In the genomic region with DNA sequence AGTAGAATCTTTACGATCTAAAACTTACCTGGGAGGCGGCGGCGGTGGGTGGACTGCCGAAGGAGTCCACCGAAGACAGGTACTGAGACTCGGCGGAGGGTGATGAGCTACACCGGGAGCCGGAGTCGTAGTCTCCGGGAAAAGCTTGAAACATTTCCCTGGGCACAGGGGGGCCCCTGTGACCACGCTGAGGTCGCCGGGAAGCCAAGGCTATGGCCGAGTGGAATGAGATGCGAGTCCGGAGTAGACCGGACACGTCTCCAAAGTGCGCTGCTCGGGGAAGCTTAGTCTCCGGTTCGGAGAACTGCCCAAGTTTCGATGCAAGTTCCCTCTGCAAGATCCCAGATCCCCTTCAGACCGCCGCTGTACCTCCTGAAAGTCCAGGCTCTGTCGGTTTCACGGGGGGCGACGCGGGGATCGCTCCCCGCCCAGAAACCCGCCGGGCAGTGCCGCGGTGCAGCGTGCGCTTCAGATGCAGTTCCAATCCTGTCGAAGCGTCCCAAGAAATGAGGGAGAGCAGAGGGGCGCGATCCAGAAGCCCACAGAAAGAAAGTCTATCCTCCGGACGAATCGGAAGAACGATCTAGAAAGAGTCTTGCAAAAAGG, we compare ENCODE assay signal across 8 mouse cellular contexts. TPM values are rescaled to one million over a fixed set of nuclear protein-coding genes. Genes with fewer than 3 reads are reported as not detected.
DNase-seq lines count a peak whose midpoint lies in the region; ATAC-seq and TF ChIP-seq lines count a peak whose summit lies in the region.

No protein-coding gene starts in this region.

- no peaks in the 10 kb centered on the region for H3K36me3 ChIP-seq in heart, embryonic 11.5 days (ENCODE audit: control insufficient read depth, insufficient read depth, low read length)
- H3K36me3 ChIP-seq in G1E (replicated peaks): no peaks in the 10 kb centered on the region
- H3K36me3 ChIP-seq in heart, embryonic 14.5 days (ENCODE audit: control insufficient read depth, insufficient read depth, low read length): no peaks in the 10 kb centered on the region
- H3K36me3 ChIP-seq in liver, postnatal 0 days (replicated peaks; ENCODE audit: insufficient read depth, low read length): no peaks in the 10 kb centered on the region

- intact Hi-C loops in left cerebral cortex, postnatal 14 days (cut with DNase I): no loop called here

- peak overlapping the region; percentile 66 for H3K9ac ChIP-seq in heart, embryonic 11.5 days (ENCODE audit: low read depth, low read length)
- H3K9ac ChIP-seq in heart, embryonic 14.5 days (ENCODE audit: low read length): peak overlapping the region; percentile 73
- peak overlapping the region; percentile 41; the same call in 1 of the 2 replicates for H3K9ac ChIP-seq in liver, postnatal 0 days (replicated peaks)

- TF ChIP-seq EP300 in liver, postnatal 0 days (IDR thresholded peaks at IDR 0.05; ENCODE audit: low read depth): no peak

- H3K4me3 ChIP-seq in heart, embryonic 11.5 days (ENCODE audit: low read depth, low read length): peak overlapping the region; percentile 71
- H3K4me3 ChIP-seq in G1E (ENCODE audit: low read depth, low read length): peak overlapping the region; percentile 73
- peak overlapping the region; percentile 60 to 69 for H3K4me3 ChIP-seq in heart, embryonic 14.5 days (ENCODE audit: control insufficient read depth in 1 of 2, insufficient read depth in 1 of 2, low read depth in 1 of 2, low read length in 2 of 2)
- H3K4me3 ChIP-seq in liver, postnatal 0 days (ENCODE audit: low read depth, low read length): peak overlapping the region; percentile 53

- H3K9me3 ChIP-seq in heart, embryonic 11.5 days (replicated peaks; ENCODE audit: control insufficient read depth, low read length): no peaks in the 10 kb centered on the region
- no peaks in the 10 kb centered on the region for H3K9me3 ChIP-seq in G1E (replicated peaks)
- no peaks in the 10 kb centered on the region for H3K9me3 ChIP-seq in heart, embryonic 14.5 days (ENCODE audit: control insufficient read depth, low read length)
- no peaks in the 10 kb centered on the region for H3K9me3 ChIP-seq in liver, postnatal 0 days (ENCODE audit: low read length)

- TF ChIP-seq CTCF in G1E (IDR thresholded peaks at IDR 0.05; ENCODE audit: low read depth, low read length): no peak
- no peak for TF ChIP-seq CTCF in liver, postnatal 0 days (IDR thresholded peaks at IDR 0.05; ENCODE audit: low read depth)

- H3K27ac ChIP-seq in heart, embryonic 11.5 days (ENCODE audit: low read depth, low read length): peak overlapping the region; percentile 7; the same call in 1 of the 2 replicates
- no peak overlapping the region; a peak in 1 of 4 replicates for H3K27ac ChIP-seq in heart, embryonic 14.5 days (replicated peaks in 1 of 2; ENCODE audit: control insufficient read depth in 1 of 2, insufficient read depth in 1 of 2, low read depth in 2 of 2, low read length in 2 of 2)
- H3K27ac ChIP-seq in liver, postnatal 0 days (ENCODE audit: low read depth): no peak overlapping the region

- DNase-seq in heart, adult 8-10 months (ENCODE audit: low spot score): no peak
- no peak for DNase-seq in G1E (ENCODE audit: low spot score)
- no peak for DNase-seq in liver, postnatal 0 days
- no peak for DNase-seq in layer of hippocampus, adult 11-12 months (ENCODE audit: low spot score)
- no peak for DNase-seq in left cerebral cortex, postnatal 14 days (ENCODE audit: low spot score in 2 of 2)
- DNase-seq in gastrocnemius, postnatal 25 days: no peak

- ATAC-seq in heart, embryonic 11.5 days (replicated peaks; ENCODE audit: insufficient number of reproducible peaks, low FRiP score, low TSS enrichment): no peak
- ATAC-seq in G1E (ENCODE audit: extremely low read depth, insufficient number of reproducible peaks, low FRiP score, poor library complexity, severe bottlenecking): no peak
- ATAC-seq in heart, embryonic 14.5 days (ENCODE audit: insufficient number of reproducible peaks, insufficient read depth, low FRiP score, low read depth): no peak
- ATAC-seq in liver, postnatal 0 days: no peak

- H3K27me3 ChIP-seq in heart, embryonic 11.5 days (ENCODE audit: control insufficient read depth, insufficient read depth, low read length): peaks cover 29% of the 10 kb centered on the region
- peaks cover 42% of the 10 kb centered on the region for H3K27me3 ChIP-seq in G1E (ENCODE audit: insufficient read depth, low read length)
- H3K27me3 ChIP-seq in heart, embryonic 14.5 days (ENCODE audit: control insufficient read depth, insufficient read depth, low read length): peaks cover 27% of the 10 kb centered on the region
- peaks cover 37% of the 10 kb centered on the region for H3K27me3 ChIP-seq in liver, postnatal 0 days (ENCODE audit: insufficient read depth, low read length)

- WGBS in heart, embryonic 11.5 days (ENCODE audit: insufficient replicate concordance): under 1% methylated on average over 48 of the region's 48 CpGs
- WGBS in heart, embryonic 14.5 days: under 1% methylated on average over 48 of the region's 48 CpGs
- under 1% methylated on average over 48 of the region's 48 CpGs for WGBS in liver, postnatal 0 days (ENCODE audit: insufficient replicate concordance)

- H3K4me2 ChIP-seq in heart, embryonic 11.5 days: peak overlapping the region; percentile 98
- H3K4me2 ChIP-seq in heart, embryonic 14.5 days (ENCODE audit: low read length): peak overlapping the region; percentile 99
- peak overlapping the region; percentile 98 for H3K4me2 ChIP-seq in liver, postnatal 0 days (ENCODE audit: low read depth, low read length)

- peaks cover 19% of the 10 kb centered on the region for H3K4me1 ChIP-seq in heart, embryonic 11.5 days (ENCODE audit: control insufficient read depth, insufficient read depth, low read length)
- peaks cover 40% of the 10 kb centered on the region for H3K4me1 ChIP-seq in G1E (ENCODE audit: insufficient read depth, low read depth, low read length)
- H3K4me1 ChIP-seq in heart, embryonic 14.5 days (ENCODE audit: control insufficient read depth in 2 of 2, insufficient read depth in 2 of 2, low read length in 2 of 2): peaks cover 9 to 25% of the 10 kb centered on the region in 2 experiments
- H3K4me1 ChIP-seq in liver, postnatal 0 days (ENCODE audit: insufficient read depth): peaks cover 25% of the 10 kb centered on the region

RNA-seq across cellular contexts. Expression of a gene that starts 0.5 kb away (rescaled TPM):
- polyA plus RNA-seq in heart, embryonic 11.5 days (2014; fragmentation: Nextera tagmentation; extraction: Ambion mirVana): 0.11 and 0.17 TPM in 2 replicates
- total RNA-seq in heart, adult 8-10 months (2022): 1 to 10 TPM; 1.2 to 9.8 (median 5.1) TPM
- total RNA-seq in G1E (2014; fragmentation: Nextera tagmentation) (0.19 TPM in 1 of 2 replicates, not detected in the other), G1E (2017) (0.29 and 0.38 TPM in 2 replicates)
- 0.50 and 0.61 TPM in 2 replicates for polyA plus RNA-seq in G1E (2012)
- polyA plus RNA-seq in heart, embryonic 14.5 days (2014; fragmentation: Nextera tagmentation; extraction: Ambion mirVana): 0.22 TPM in 1 of 2 replicates, not detected in the other
- 0.06 TPM in 1 of 2 replicates, not detected in the other for polyA plus RNA-seq in liver, postnatal 0 days (2015; fragmentation: Nextera tagmentation; extraction: Ambion mirVana)
- total RNA-seq in left cerebral cortex, postnatal 14 days (2021): 10 to 100 TPM in 1 of 2 experiments, 1 to 10 TPM in 1; 7.6 to 10.7 TPM
- under 1 TPM; 0.43 to 0.64 TPM for total RNA-seq in gastrocnemius, postnatal 25 days (2021)

RNA-seq across cellular contexts. Expression of a gene that starts 27.0 kb away (rescaled TPM):
- polyA plus RNA-seq in heart, embryonic 11.5 days (2014; fragmentation: Nextera tagmentation; extraction: Ambion mirVana): 25.3 and 31.2 TPM in 2 replicates
- total RNA-seq in heart, adult 8-10 months (2022): 100 to 1,000 TPM; 137 to 160 (median 149) TPM
- 0.73 and 0.98 TPM in 2 replicates for total RNA-seq in G1E (2014; fragmentation: Nextera tagmentation)
- total RNA-seq in G1E (2017): 0.06 and 0.11 TPM in 2 replicates
- polyA plus RNA-seq in G1E (2012): 0.94 and 0.96 TPM in 2 replicates
- polyA plus RNA-seq in heart, embryonic 14.5 days (2014; fragmentation: Nextera tagmentation; extraction: Ambion mirVana): 39.2 and 43.6 TPM in 2 replicates
- polyA plus RNA-seq in liver, postnatal 0 days (2015; fragmentation: Nextera tagmentation; extraction: Ambion mirVana): 1.5 and 4.6 TPM in 2 replicates
- total RNA-seq in left cerebral cortex, postnatal 14 days (2021): 100 to 1,000 TPM; 115 to 123 TPM
- 100 to 1,000 TPM; 943 to 950 TPM for total RNA-seq in gastrocnemius, postnatal 25 days (2021)

RNA-seq across cellular contexts. Expression of a gene that starts 29.5 kb away (rescaled TPM):
- polyA plus RNA-seq in heart, embryonic 11.5 days (2014; fragmentation: Nextera tagmentation; extraction: Ambion mirVana): 0.34 TPM in 1 of 2 replicates, not detected in the other
- not detected for total RNA-seq in heart, adult 8-10 months (2022)
- not detected in 2 replicates for total RNA-seq in G1E (2014; fragmentation: Nextera tagmentation)
- not detected in 2 replicates for total RNA-seq in G1E (2017)
- polyA plus RNA-seq in G1E (2012): not detected in 2 replicates
- 0.20 TPM in 1 of 2 replicates, not detected in the other for polyA plus RNA-seq in heart, embryonic 14.5 days (2014; fragmentation: Nextera tagmentation; extraction: Ambion mirVana)
- 0.15 TPM in 1 of 2 replicates, not detected in the other for polyA plus RNA-seq in liver, postnatal 0 days (2015; fragmentation: Nextera tagmentation; extraction: Ambion mirVana)
- total RNA-seq in left cerebral cortex, postnatal 14 days (2021): under 1 TPM in 1 of 2 experiments, not detected in 1; 0.40 TPM
- not detected for total RNA-seq in gastrocnemius, postnatal 25 days (2021)

RNA-seq across cellular contexts. Expression of a gene that starts 35.2 kb away (rescaled TPM):
- polyA plus RNA-seq in heart, embryonic 11.5 days (2014; fragmentation: Nextera tagmentation; extraction: Ambion mirVana): 72.5 and 74.5 TPM in 2 replicates
- total RNA-seq in heart, adult 8-10 months (2022): 10 to 100 TPM; 39.8 to 46.9 (median 44.4) TPM
- total RNA-seq in G1E (2014; fragmentation: Nextera tagmentation) (26.9 and 39.9 TPM in 2 replicates), G1E (2017) (29.7 and 50.1 TPM in 2 replicates)
- 97.7 and 105 TPM in 2 replicates for polyA plus RNA-seq in G1E (2012)
- polyA plus RNA-seq in heart, embryonic 14.5 days (2014; fragmentation: Nextera tagmentation; extraction: Ambion mirVana): 60.0 and 68.7 TPM in 2 replicates
- 9.6 and 9.8 TPM in 2 replicates for polyA plus RNA-seq in liver, postnatal 0 days (2015; fragmentation: Nextera tagmentation; extraction: Ambion mirVana)
- 10 to 100 TPM; 42.7 to 44.0 TPM for total RNA-seq in left cerebral cortex, postnatal 14 days (2021)
- total RNA-seq in gastrocnemius, postnatal 25 days (2021): 10 to 100 TPM; 21.5 to 25.4 TPM

RNA-seq across cellular contexts. Expression of a gene that starts 37.8 kb away (rescaled TPM):
- 61.9 and 102 TPM in 2 replicates for polyA plus RNA-seq in heart, embryonic 11.5 days (2014; fragmentation: Nextera tagmentation; extraction: Ambion mirVana)
- total RNA-seq in heart, adult 8-10 months (2022): 10 to 100 TPM; 18.0 to 27.2 (median 24.3) TPM
- total RNA-seq in G1E (2014; fragmentation: Nextera tagmentation): 146 and 171 TPM in 2 replicates
- total RNA-seq in G1E (2017): 239 and 292 TPM in 2 replicates
- 560 and 712 TPM in 2 replicates for polyA plus RNA-seq in G1E (2012)
- polyA plus RNA-seq in heart, embryonic 14.5 days (2014; fragmentation: Nextera tagmentation; extraction: Ambion mirVana): 66.1 and 68.9 TPM in 2 replicates
- polyA plus RNA-seq in liver, postnatal 0 days (2015; fragmentation: Nextera tagmentation; extraction: Ambion mirVana): 36.2 and 36.4 TPM in 2 replicates
- total RNA-seq in left cerebral cortex, postnatal 14 days (2021): 10 to 100 TPM; 18.4 to 21.1 TPM
- 10 to 100 TPM; 16.3 to 18.0 TPM for total RNA-seq in gastrocnemius, postnatal 25 days (2021)

Comparison
In these comparisons a context has a peak if more than half of its experiments do, and no peak if none do; other contexts are left out.
1. RNA of a gene that starts 27.0 kb away (total RNA-seq): 943 to 950 TPM in gastrocnemius, postnatal 25 days, 137 to 160 TPM in heart, adult 8-10 months and 115 to 123 TPM in left cerebral cortex, postnatal 14 days; 0.06 to 0.98 TPM in G1E; every median in the first group is over 10 times any median in the second.
2. Peak in every context shown above with its lines, with median percentiles within 50 percentile points of each other: H3K4me2 ChIP-seq, H3K4me3 ChIP-seq and H3K9ac ChIP-seq.